Mouse (Mus musculus): Measurements from ENCODE around the gene Kif14.
"Not testable (repeated sequence)": the region's sequence is repeated elsewhere in the genome, so short reads cannot be mapped to it uniquely, and the experiment has no call there.

Kif14 gene

DNA sequence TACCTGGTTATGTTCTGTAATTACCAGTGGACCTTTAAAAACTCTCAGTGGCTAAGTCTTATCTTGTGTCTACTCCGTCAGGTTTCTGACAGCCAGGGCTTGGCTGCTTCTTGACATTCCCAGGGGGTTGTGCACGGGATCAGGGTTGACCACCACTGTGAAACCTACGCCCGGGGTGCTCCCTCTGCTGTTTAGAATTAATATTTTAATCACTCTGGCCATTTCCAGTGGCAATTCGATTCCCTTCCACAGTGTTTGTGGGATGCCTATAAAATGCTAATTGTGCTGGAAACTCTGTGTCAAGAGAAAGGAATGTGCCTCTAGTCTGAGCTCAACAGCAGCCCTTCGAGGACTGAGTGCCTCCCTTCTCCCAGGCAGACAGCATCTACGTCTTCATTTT, 89.7 kb downstream of the Kif14 start:
- no peak for DNase-seq (ENCODE audit: low spot score in 2 of 2)

- not testable (repeated sequence) for DNase-seq (ENCODE audit: low spot score in 2 of 2)
Observed at GRCm38 (mm10) chr1:136556643-136557042, 90.5 kb downstream of the Kif14 start.

- no peak for DNase-seq (ENCODE audit: low spot score in 2 of 2)
Observed at GRCm38 (mm10) chr1:136557436-136557835, 91.3 kb downstream of the Kif14 start.

DNA sequence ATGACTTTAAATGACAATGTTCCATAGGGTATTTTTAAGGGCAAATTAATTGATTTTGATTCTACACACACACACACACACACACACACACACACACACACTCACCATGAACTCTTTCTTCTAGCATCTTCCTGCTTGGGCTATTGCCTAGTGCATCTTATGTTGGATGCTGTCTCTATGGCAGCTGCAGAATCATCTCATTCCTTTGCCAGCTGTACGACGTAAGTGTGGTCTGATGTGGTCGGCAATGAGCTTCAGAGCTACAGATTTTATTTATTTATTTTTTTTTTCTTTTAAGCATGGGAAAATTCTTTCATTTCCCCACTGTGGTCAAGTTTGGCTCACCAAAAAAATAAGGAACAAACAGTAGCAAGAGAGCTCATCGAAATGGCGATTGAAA, 92.6 kb downstream of the Kif14 start:
- DNase-seq (ENCODE audit: low spot score in 2 of 2): no peak

GRCm38 (mm10) chr1:136559284-136559683, 93.1 kb downstream of the Kif14 start:
- no peak for DNase-seq (ENCODE audit: low spot score in 2 of 2)

DNA sequence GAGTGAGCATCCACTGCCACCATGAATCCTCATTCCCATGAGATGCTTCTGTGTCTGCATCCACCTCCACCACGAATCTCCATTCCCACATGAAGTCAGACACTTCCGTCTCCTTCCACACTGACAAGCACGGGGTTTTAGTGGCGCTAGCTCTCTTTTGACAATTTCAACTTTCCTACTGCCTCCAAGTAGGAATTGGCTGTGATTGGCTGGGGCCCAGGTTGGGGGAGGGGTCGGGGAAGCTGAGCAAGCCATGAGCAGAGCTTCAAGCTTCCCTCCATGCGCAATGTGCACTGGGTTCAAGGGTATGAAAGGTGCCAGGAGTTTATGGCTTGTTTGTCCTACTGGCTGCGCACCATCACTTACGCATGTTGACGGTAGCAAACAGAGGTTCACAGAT, 93.6 kb downstream of the Kif14 start:
- DNase-seq (ENCODE audit: low spot score in 2 of 2): no peak

DNA sequence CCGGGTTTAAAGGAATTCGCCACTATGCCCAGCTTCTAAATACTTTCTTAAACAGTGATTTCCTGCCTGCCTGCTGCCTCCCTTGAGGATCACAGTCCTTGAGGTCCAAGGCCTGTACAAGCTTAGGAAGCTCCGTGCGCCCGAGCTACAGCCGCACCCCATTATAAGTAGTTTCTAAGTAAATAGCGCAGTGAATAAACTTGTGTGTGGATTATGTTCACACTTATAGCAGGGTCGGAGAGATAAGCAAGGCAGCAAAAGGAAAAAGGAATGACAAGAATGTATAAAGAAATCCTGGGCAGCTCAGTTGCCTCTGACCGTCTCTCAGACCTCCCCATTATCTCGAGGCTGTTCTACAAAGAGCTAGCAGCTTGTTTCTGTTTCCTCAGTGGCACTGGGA, 95.7 kb downstream of the Kif14 start:
- no peak for DNase-seq (ENCODE audit: low spot score in 2 of 2)

DNA sequence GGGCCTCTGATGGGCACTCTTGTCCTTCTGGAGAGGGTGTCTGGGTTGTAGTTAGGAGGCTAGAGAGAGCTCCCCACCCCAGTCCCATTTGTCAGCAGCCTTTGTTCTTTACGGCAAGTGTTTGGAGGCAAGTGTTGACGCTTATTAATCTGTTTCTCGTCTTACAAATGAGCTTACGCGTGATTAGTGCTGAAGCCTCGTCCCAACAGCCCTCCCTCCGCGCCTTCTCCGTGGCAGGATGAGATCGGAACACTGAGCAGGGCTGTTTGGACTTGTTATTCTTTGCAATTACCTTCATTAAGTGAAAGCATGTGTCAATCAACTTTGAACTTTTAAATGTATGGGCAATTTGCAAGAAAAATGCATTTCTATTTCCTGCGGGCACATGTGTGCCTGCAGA, 97.0 kb downstream of the Kif14 start:
- DNase-seq (ENCODE audit: low spot score in 2 of 2): no peak

DNA sequence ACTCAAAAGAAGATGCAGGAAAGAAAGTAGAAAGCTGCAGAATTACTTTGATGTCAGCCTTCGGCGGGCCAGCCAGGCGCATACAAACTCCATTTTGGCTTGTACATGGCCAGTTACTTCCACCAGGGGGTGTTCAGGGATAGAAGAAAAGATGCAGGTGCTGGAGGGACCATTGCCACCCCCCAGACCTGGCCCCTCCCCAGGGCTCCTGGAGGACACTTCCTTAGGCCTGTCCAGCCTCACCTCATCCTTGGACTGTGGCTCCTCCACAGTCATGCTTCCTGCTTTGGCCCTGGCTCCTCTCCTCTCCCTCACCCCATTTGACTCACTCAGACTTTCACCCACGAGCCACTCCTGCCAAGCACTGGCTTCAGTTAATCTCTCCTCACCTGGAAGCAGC, 98.8 kb downstream of the Kif14 start:
- no peak for DNase-seq (ENCODE audit: low spot score in 2 of 2)

DNA sequence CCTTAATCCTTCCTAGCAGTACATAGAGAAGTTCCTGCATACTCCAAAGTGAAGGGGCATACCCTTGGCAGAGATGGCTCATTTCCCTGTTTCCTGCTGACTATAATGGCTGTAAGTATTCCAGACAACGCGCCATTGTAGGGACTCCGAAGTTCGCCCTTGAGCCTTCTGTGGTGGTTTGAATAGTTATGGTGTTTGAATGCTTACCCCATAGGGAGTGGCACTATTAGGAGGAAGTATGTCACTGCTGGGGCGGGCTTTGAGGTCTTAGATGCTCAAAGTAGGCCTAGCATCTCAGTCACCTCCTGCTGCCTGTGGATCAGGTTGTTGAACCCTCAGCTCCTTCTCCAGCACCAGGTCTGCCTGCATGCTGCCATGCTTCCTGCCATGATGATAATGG, 100.2 kb downstream of the Kif14 start:
- no peak for DNase-seq (ENCODE audit: low spot score in 2 of 2)

DNA sequence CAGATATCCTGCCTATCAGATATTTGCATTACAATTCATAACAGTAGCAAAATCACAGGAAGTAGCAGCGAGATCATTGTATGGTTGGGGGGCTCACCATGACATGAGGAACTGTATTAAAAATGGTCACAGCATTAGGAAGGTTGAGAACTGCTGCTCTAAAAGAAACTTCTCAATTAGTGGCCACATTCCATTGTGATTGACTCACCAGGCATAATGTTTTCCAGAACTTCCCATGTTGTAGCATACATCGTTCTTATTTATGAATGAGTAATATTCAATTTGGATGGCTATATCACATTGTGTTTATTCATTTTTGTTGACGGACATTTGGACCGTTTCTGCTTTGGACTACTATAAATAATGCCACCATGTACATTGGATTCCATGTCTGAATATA, 101.5 kb downstream of the Kif14 start:
- no peak for DNase-seq (ENCODE audit: low spot score in 2 of 2)

- DNase-seq (ENCODE audit: low spot score in 2 of 2): no peak
Observed at GRCm38 (mm10) chr1:136568738-136569194, 102.6 kb downstream of the Kif14 start.

DNA sequence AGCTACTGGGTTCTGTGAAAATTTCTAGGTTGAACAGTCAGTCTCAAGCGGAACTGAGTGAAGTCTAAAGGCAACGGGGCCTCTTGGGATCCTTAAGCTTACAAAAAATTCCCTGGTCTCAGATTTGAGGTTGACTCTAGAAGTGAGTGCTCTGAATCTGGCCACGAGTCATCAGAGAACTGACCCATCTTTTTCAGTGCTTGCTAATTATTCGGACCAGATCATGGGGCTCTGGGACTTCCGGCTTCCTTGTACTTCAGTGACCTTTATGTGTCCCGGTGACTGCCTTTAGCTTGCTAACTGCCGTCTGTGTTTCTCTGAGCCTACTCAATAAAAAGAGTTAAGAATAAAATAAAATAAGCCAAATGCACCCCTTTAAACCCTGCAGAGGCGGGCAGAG, 103.1 kb downstream of the Kif14 start:
- DNase-seq (ENCODE audit: low spot score in 2 of 2): no peak

DNA sequence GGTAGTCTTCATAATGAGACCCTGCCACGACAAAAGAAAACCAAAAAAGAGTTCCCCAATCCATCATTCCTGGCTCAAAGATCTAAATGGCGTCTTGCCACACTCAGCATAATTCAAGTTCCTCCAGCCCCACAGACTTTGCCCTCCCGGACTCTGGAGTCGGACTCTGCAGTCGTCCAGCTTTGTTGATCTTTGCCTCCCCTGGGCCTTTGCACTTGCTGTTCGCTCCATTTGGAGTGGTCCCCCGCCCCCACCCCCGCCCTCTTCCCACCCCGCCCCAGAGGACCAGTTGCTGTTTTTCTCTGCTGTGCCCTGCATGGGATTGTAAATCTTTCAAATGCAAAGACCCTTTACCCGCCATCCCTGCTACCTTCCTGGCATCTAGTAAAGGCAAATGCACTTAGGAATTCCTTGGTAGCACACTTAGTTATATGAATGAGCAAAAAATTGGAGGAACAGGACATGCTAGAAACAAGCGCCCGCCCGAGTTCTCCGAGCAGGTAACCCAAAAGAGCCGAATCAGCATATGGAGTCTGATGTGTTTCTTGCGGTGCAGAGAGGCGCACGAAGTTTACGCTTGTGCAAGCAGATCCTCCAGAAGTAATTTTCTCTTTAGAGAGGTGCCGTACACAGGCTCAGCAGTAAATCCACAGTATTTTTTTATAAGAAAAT, 103.6 kb downstream of the Kif14 start:
- DNase-seq (ENCODE audit: low spot score in 2 of 2): no peak

GRCm38 (mm10) chr1:136570298-136570653, 104.1 kb downstream of the Kif14 start:
- DNase-seq (ENCODE audit: low spot score in 2 of 2): no peak

DNA sequence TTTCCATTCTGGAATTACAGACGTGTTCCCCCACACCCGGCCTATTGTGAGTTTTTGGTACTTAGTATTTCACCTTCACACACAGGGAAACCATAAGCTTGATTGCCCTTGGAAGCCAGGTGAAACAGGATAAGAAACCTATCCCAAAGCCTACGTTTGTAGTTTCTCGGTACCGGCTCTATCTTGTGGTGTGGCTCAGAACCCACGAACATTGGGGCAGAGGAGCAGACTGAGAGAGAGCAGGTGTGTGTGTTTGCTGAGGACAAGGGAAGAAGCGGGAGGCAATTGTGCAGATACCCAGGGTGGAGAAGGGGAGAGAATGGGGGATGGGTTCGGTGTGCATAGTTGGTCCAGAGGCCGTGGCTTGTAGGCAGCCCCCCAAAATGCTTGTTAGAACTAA, 104.8 kb downstream of the Kif14 start:
- DNase-seq (ENCODE audit: low spot score in 2 of 2): no peak

- DNase-seq (ENCODE audit: low spot score in 2 of 2): no peak
Observed at GRCm38 (mm10) chr1:136571530-136571929, 105.4 kb downstream of the Kif14 start.

DNA sequence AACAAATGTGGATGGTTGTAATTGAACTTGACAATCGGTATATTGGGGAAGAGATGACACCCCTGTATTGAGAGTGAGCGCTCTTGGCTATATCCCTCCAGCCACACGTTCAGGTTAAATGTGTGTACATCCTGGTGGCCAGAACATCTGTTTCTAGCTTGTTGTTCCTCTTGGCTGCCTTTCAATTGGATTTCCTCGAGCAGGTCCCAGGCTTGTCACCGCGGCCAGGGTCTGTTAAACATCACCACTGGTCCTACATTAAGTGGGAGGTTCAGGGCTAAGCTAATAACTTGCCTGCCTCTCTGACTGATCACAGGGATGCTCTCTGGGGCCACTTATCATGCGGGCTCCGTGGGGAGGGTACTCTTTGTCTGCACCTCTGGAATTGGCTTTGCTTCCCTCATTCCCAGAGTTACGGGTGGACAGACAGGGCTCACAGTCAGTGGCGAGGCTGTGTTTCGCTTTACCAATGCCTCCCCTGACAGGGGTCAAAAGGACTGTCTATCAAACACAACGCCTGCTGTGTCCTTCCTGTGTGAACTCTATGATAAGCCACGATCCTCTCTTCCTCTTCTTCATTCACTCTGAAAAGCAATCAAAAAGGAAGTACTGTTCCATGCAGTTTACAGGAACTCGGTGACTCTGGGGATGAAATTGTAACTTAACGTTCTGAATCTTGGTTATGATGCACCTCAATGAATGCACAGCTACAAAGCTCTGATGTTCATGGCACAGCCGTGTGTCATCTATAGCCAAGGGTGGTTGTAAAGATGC, 111.9 kb downstream of the Kif14 start:
- no peak for DNase-seq (ENCODE audit: low spot score in 2 of 2)

DNA sequence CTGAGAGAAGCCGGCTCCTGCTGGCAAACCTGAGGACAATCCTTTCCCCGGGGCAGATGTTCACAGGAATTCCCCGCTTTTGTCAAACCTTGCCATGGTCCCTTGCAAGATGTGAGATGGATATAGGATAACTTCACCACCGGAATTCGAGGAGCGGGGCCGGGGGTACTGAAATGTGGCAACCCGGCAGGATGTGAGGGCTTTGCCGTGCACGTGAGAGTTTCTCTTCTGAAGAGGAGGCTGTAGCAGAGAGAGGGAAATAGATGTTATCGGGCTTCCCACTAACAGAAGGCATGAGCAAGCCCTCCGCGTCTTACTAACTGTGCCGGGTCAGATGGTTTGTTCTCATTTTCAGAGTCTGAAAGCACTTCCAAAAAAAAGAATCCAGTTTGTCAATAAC, 113.2 kb downstream of the Kif14 start:
- DNase-seq (ENCODE audit: low spot score in 2 of 2): no peak

GRCm38 (mm10) chr1:136580266-136580665, 114.1 kb downstream of the Kif14 start:
- DNase-seq (ENCODE audit: low spot score in 2 of 2): no peak
